ENCODE assay signal across 14 mouse cellular contexts in the genomic region with DNA sequence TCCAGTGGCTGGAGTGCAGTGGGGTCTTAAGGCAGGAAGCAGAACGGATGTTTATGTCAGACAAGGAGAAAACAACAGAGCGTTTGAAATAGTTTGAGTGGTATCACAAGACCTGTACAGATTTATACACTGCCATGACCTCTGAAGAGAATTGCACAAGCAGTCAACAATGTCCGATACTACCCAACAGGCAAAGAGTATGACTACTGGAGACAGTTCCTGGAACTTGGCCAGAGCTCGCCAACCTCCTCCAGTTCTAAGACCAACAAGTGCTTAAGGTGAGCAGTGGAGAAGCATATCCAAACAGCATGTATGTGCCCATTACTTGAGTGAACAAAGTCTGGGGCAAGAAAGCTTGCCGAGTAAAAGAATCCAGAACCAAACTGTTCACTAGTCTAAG.
"Had no signal": no experiment of that assay in that cellular context is flagged by ENCODE, and none has a peak within 500 bp of the region (broad histone marks: within the 10 kb centered on the region; RNA-seq: fewer than 3 reads in every experiment).

No protein-coding gene starts in this region.

- H3K9ac ChIP-seq: kidney, embryonic 15.5 days; limb, embryonic 12.5 days; liver, embryonic 15.5 days; lung, embryonic 15.5 days; midbrain, embryonic 15.5 days; neural tube, embryonic 12.5 days had no signal

- H3K4me1 ChIP-seq: kidney, embryonic 15.5 days; liver, embryonic 15.5 days; midbrain, embryonic 15.5 days; neural tube, embryonic 12.5 days had no signal

- H3K9me3 ChIP-seq: kidney, embryonic 15.5 days; limb, embryonic 12.5 days; liver, embryonic 15.5 days; lung, embryonic 15.5 days; midbrain, embryonic 15.5 days; neural tube, embryonic 12.5 days had no signal

- H3K27ac ChIP-seq: kidney, embryonic 15.5 days; limb, embryonic 12.5 days; liver, embryonic 15.5 days; midbrain, embryonic 15.5 days; neural tube, embryonic 12.5 days had no signal

- DNase-seq: kidney, adult 2 months; kidney, postnatal 14 days; liver; right cerebral cortex, postnatal 14 days; thymus, postnatal 36 days had no signal

- H3K27me3 ChIP-seq: kidney, embryonic 15.5 days; limb, embryonic 12.5 days; liver, embryonic 15.5 days; lung, embryonic 15.5 days; megakaryocyte, embryonic 14.5 days; midbrain, embryonic 15.5 days; neural tube, embryonic 12.5 days had no signal

- H3K36me3 ChIP-seq: limb, embryonic 12.5 days; liver, embryonic 15.5 days; lung, embryonic 15.5 days had no signal

- H3K4me2 ChIP-seq: kidney, embryonic 15.5 days; limb, embryonic 12.5 days; liver, embryonic 15.5 days; lung, embryonic 15.5 days; midbrain, embryonic 11.5 days; midbrain, embryonic 15.5 days; neural tube, embryonic 12.5 days had no signal

- ATAC-seq: intestine, embryonic 16.5 days; midbrain, embryonic 15.5 days had no signal

- H3K4me3 ChIP-seq: kidney, embryonic 15.5 days; limb, embryonic 12.5 days; liver, embryonic 15.5 days; lung, embryonic 15.5 days; megakaryocyte, embryonic 14.5 days; midbrain, embryonic 15.5 days; neural tube, embryonic 12.5 days had no signal
